Mouse (Mus musculus) layer of hippocampus, adult 8-10 months (tissue): Measurements from ENCODE around the gene Rere. TPM values are rescaled to one million over a fixed set of nuclear protein-coding genes. Genes with fewer than 3 reads are reported as not detected.
A peak's percentile ranks its signal among the peaks of the same experiment; 100 is the strongest.
"Not testable (repeated sequence)": the region's sequence is repeated elsewhere in the genome, so short reads cannot be mapped to it uniquely, and the experiment has no call there.

Source experiments
- DNase-seq, 2 experiments: peaks; one replicate each; pipeline ENCODE4 v3.0.0; 2022; ENCODE audit warnings: low spot score in 2 of 2
- total RNA-seq, 4 experiments: library from RNA; stranded (reverse); gene quantifications; 2 replicates each; pipeline ENCODE4 v1.2.4; 2022

Gene Rere
- total RNA-seq, 4 experiments from 2014 or later: 105 to 123 (median 113) TPM

DNA sequence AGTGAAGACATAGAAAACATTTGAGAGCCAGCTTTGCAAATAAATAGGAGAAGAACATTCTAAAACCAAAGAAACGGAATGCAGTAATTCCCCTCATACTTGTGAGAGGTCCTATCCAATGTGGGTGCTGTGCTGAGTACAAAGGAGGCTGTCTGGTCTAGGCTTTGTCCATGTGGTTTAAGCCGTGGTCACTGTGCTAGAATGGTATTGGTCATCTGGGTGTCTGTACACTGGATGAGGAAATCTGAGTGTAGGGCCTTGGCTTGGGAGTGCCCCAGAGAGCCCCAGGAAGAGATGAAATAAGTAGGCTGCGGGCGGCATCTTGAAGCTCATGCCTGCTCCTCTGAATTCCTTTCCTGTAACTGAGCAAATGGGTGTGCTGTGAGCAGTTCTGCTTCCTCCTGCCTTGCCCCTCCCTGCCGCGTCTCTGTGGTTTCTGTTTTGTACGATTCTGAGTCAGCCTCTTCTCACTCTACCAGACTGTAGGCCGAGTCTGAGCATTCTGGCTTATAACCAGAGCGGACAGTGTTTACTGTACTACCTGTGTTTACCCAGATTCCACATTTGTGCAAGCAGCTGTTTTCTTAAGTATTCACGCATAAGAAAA, 263.3 kb downstream of the Rere start:
- DNase-seq: no peak

DNA sequence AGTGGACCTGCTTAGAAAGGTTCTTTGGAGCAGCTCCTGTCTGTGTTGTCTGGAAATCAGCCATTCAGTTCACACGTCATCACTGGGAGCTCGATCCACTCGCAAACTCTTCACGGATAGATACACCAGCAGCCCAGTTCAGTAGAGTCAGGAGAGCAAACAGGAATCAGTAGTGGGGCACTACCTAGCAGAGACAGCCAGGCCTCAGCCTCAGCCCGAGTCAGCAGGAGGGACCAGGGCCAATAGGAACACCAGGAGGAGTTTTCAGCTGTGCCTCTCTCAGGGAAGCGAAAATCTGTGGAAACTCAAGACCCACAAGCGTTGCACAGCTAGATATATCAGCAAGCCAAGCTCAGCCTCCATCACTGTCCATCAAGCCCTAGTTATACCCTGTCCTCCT, 264.3 kb downstream of the Rere start:
- DNase-seq: no peak

DNA sequence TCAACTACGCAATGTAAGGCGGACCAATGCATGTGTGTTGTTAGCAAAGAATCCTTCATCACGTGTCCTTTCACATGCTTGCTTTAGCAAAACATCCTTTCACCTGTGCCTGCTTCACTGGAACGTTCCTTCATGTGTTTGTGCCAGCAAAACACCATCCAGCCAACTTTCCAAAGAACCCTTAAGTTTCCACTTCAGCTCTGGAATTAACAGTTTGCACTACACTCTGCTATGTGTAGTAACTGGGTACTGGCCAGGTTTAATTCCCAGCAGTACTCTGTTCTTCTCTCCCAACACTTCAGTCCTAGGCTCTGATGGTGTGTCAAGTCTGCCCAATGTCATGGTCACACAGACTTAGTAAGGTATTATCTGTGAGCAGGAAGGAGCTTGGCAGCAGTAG, 264.9 kb downstream of the Rere start:
- DNase-seq: not testable (repeated sequence)

DNA sequence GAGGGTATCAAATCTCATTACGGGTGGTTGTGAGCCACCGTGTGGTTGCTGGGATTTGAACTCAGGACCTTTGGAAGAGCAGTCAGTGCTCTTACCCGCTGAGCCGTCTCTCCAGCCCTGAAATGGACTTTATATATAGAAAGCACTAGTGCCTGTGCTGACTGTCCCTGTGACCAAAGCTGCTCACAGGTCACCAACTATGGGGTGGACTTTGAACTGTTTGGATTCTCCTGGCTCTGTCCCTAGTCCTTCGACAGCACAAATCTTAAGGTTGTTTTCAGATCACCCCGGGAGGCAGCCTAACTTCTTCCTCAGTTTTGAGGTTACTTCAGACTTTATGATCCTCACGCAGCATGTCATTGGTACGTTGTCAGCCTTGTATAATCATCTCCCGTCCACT, 267.9 kb downstream of the Rere start:
- DNase-seq: no peak

DNA sequence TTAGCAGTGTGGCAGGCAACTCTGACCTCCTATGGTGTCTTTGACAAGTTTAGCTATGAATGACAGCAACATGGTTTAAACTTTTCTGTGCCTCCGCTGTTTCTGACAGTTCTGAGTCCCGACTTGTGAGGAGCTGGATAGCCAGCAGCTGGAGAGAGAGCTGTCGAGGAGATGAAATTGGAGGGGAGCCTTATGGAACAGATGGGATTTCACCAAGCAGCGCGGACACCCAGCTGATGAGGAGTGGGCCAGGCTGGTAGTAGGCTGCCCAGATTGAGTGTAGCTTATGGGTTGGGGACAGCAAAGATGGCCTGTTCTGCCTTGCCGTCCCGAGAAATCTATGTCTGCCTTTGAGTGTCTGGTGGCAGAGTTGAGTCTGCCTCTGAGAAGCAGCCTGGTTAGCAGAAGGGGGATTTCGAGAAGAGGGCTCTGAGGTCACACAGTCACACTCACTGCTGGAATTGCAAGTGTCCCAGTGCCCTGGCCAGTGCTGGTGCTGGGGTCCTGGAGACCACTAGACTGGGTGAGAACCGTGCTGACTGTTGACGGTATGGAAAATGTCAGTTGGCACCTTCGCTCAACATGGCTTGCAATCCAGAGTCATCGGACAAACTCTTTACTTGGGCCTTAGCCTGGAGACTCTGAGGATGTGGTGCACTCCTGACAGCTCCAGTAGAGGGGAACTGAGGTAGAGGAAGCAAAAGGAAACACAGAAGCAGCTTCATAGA, 268.7 kb downstream of the Rere start:
- no peak for DNase-seq

DNA sequence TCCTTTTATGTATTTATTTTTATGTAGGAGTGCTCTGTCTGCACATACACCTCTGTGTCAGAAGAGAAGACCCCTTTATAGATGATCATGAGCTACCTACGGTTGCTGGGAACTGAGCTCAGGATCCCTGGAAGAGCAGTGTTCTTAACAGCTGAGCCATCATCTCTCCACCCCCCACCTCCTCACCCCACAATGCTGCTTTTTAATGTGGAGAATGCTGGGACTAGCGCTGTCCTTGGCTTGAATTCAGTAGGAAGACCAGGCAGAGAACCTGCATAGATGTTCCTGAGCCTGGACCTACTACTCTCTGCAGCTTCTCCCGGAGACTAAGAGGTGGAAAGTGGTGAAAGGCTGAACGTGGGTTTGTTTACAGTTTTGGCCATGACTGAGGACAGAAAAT, 269.9 kb downstream of the Rere start:
- DNase-seq: no peak

DNA sequence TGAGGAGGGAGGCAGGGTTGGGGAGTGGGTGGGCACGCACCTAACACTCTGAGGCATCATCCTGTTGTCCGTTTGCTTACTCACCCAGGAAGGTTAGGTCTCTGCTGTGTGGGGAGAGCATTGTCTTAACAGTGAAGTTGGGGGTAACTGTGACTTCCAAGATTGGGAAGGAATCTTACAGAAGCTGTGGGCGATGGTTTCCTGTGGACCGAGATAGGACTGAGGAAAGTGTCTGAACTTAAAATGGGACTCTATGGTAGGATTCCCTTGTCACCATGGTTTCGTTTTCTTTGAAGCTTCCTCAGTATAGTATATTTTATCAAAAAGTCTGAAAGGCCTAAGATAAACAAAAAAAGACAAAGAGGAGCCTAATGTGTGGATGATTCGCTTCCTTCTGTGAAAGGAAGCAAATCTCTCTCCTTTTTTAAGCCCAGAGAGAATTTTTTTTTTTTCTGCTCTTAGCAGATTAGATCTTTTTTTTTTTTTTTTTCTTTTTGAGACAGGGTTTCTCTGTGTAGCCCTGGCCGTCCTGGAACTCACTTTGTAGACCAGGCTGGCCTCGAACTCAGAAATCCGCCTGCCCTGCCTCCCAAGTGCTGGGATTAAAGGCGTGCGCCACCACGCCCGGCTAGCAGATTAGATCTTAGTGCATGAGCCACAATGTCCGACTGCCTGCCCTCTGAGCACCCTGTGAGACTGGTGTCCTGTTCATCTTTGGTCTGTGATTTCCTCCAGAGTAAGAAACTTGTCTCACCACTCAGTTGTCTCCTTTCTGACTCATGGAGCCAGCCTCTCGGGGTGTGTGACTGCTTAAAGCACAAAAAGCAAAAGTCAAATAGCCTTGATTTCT, 271.5 kb downstream of the Rere start:
- no peak for DNase-seq

DNA sequence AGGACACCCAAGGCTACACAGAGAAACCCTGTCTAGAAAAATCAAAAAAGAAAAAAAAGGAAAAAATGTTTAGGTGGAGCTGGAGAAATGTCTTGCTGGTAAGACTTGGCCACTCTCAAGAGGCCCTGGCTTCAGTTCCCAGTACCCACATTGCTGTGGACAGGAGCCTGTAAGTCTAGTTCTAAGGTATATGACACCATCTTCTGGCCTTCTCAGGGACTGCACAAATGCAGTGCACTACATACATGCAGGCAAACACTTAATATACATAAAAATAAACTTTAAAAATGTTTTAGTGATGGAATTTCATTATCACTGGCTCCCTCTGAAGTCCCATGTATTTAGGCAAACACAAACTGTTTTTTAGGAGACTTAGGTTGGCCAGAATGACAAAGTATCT, 274.3 kb downstream of the Rere start:
- DNase-seq: no peak

DNA sequence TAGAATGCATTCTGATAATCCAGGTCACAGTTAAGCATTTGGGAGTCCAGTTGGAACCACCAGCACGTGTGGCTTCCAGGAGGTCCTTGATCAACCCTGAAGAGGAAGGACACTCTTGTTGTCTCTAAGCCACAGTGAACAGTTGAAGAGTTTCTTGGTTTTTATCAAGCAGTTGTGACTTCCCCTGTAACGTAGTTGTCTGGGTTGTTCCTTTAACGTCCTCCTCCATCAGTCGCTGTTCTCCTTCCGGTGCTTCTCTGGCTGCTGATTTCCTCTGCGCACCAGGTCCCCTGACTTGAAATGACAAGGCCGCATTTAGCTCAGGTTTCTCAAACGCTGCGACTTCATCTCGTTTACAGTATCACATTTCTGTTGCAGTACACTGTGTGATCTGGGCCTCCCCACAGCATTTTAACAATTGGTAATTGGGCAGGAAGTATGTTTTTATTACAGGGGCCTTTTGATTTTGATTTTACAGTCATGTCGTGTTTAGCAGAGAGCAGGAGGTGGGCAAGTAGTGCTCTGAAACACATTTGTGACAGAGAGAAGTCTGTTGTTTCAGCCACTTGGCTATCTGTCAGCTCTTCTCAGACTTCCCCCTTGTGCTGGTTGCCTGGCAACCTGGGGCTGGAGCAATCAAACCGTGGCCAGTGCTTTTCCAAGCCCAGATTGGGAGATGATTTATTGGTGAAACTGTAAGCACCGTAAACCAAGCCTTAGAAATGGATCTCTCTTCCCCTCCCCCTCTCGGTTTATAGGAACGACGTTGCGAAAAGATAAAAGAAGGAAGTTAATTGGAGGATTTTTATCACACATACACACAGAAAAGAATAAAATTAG, 275.2 kb downstream of the Rere start:
- peak; percentile 80 to 89 for DNase-seq

DNA sequence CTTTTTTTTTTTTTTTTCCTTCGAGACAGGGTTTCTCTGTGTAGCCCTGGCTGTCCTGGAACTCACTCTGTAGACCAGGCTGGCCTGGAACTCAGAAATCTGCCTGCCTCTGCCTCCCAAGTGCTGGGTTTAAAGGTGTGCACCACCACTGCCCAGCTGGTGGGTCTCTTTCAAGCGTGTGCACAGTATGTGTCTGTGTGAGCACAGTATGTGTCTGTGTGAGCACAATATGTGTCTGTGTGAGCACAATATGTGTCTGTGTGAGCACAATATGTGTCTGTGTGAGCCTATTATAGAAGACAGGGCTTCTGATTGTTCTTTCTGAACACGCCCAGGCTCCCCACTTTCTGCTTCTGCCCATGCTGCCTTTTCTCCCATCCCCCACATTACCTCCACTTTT, 275.8 kb downstream of the Rere start:
- not testable (repeated sequence) for DNase-seq

DNA sequence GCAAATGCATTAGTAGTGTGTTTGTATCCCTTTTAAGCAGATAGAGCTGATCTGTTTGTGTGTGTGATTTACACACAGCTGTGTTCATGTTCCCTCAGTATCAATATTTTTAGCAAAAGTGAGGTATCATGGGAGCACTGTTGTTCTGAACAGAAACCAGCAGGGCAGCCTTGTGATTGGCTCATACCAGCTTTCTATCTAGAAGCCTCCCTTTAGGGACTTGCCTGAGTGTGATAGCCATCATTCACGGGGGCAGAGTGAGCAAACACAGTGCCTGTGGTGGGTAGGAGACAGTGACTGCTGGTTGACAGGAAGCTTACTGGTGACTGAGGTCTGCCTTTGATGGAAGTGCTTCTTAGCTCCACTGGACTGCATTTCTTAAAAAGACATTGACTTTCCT, 276.5 kb downstream of the Rere start:
- no peak for DNase-seq

DNA sequence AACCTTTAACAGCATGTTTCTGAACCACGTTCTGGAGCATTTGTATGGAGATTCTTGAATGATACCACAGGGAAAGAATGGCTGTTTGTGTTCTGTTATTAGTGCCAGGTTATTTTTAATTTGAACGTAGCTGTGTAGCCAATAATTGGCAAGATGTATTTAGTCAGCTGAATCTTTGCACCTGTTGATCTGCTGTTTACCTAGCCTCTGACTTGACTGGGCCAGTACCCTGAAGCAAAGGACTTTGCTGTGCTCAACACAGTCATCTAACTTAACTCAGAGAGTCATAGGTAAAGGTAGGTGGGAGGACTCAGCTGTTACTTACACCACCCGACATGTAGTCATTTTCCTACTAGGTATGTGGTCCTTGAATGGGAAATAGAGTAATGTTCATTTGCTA, 278.1 kb downstream of the Rere start:
- no peak for DNase-seq

DNA sequence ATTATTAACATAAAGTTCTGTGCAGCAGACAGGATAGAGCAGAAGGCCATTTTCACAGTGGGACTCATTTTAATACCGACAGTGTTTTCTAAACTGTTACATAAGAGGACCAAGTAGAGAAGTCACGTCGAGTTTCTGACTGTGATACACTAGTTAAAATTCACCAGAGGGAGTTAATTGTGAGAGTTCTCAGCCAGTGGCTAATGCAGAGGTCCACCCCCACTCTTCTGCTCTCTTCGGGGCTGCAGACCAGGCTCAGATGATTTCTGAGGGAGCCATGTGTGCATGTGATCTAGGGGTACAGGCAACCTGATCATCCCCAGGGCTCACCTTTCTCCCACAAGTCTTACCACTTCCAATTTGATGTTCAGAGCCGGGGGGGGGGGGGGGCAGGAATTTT, 281.8 kb downstream of the Rere start:
- no peak for DNase-seq

DNA sequence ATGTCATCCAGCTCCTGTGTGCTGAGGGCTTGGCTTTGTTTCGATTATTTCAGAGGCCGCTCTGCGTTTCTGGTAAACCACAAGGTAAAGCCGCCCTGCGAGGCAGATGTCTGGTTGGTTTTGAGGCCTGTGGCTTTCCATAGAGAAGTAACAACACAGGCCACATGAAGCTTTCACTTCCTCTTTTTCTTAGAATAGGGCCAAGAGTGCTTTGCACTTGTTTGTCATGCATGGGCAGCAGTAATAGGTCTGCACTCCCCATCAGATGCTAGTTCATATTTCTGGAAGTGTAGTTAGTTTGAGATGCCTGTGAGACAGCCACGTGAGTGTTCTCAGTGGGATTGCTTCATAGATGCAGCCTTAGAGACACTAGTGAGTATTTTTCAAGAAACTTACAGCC, 284.7 kb downstream of the Rere start:
- DNase-seq: no peak

DNA sequence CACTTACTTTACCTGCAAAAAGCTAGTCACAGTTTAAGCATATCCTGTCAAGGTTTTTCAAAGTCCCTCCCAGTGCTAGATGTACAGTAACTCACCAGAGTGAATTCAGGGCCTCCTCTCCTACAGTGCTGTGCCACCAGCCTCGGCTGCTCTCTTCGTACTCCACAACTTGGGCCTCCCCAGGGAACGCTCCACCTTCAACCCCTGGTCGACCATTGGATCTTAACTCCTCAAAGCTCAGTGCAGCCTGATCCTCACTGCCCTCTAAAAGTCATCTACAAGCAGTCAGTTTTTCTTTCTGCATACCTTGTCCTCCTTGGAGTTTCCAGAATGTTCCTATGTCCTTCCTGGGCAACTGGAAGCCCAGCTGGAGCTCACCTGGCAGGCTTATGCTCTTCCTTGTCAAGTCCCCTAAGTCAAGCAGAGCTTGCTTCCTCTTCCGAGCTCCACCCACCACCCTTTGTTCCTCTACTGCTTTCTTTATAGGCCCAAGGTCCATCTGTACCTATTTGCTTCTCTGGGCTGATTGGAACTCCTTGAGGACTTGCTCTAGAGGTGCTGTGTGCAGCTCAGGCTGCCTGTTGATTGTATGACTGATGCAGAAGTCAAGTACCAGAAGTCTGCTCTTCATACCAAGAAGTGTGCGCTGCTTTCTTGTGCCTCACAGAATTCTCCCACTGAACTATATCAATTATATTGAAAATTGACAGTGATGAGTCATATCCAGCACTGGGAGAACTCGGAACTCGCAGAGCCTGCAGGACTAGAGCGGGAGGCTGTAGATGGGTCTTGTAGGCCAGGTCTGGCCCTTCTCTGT, 287.1 kb downstream of the Rere start:
- no peak for DNase-seq

DNA sequence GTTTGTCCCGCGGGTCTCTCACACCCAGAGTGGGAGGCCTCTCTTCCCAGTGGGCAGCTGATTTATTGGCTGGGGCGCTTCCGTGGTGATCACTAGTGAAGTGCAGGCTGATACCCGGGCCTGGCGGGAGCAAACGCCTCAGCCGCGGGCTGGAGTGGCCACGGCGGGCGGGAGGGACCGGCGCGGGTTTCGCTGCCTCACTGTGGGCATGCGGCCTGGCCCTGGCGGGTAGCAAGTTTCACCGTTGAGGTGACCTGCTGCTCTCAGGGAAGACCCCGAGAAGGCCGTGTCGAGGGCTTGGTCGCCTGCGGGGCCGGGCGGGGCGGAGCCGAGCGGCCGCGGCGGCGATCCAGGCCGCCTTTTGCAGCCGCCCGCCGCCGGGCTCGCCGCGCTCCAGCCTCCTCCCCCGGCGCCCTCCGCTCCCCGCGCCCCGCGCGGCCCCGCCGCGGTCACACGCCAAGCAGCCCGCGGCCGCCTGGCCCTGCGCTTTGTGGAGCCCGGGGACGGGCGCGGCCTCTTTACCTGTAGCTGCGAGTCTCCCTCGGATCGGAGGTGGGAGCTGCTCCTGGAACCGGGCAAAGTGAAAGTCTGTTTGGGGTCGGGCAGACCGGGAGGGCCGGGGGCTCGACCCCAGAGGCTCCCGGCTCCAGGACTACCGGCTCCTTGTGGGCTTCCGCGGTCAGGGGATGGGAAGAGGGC, 287.8 kb downstream of the Rere start:
- peak in 1 of 2 experiments; percentile 61 for DNase-seq

DNA sequence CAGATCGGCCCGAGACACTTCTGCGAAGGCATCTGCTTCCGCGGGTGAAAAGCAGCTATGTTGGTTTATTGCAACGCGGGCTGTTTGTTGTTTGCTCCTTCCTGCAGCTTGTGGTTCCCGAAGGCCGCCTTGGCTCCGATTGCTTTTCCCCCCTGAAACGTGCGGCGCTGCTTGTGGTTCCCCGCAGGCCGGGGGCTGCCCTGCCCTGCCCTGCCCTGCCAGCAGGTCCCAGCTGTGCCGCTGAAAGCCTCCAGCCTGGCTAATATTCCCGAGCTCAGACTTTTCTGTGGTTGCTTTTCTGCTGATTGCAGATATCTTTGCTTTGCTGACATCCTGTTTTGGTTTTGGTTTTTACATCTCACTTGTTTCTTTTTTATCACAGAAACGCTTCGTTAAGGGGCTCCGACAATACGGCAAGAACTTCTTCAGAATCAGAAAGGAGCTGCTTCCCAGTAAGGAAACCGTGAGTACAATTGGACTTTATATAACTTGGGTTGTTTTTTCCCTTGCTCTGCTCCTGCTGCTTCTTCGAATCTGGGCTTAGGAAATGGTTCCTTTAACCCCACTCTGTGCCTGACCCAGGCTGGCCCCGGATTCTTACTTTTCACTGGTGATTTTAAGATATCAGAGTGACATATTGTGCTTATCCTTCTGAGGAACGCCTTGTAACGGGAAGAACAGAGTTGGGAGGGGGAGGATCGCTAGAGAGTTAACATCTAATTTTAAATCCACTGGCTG, 288.6 kb downstream of the Rere start:
- DNase-seq: peak in 1 of 2 experiments; percentile 35

DNA sequence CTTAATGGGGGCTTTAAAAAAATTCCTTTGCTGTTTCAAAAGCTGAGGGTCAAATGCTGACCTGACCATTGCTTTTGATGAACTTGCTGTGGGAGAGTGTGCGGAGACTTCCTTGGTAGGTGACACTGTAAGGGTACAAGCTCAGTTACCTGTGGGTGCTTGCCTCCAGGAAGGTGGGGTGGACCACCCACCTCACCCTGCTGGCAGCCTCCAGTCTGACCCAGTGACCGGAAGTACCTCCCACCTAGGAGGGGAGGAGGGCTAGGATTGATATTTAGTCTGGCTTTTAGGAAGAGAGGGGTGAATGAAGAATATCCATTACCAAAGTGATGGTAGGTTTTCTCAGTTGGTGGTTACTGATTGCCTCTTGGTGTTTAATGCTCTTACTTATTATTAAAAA, 289.3 kb downstream of the Rere start:
- DNase-seq: no peak

DNA sequence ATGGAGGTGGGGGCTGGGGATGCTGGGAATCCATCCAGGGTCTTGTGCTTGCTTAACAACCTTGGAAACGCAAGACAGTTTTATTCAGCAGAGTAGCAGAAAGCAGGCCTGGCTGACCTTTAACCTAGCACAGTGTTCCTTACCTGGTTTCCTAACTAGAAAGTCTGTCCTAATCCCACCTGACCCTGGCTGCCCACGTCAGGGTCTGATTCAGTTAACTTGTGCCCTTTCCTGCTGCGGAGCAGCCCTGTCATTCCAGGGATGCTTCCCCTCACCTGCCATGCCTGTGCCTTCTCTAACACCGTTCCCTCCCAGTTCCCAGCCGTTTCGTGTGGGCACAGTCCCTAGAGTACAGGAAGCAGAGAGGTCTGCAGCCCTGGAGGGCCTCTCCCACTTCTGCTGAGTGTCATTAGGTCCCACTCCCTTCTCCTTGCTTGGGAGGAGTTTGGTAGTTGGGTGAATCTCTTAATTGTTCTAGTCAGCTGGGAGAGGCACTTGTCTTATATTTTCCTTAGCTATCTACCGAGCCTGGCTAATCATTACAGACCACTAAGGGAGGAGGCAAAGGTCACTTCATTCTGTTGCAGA, 290.8 kb downstream of the Rere start:
- no peak for DNase-seq
